Mouse (Mus musculus) lung, postnatal 0 days (tissue): ENCODE data around the gene Alk. TPM values are rescaled to one million over a fixed set of nuclear protein-coding genes. Genes with fewer than 3 reads are reported as not detected.

Experiments
- ATAC-seq: fragments of 200-750 bp; cut with Nextera tagmentation; 2 replicates; pipeline ENCODE4 v1.8.0; 2017; ENCODE audit warnings: moderate library complexity
- DNase-seq: peaks from one replicate; pipeline ENCODE4 v3.0.0-alpha.2; 2016; ENCODE audit warnings: low spot score
- H3K27ac ChIP-seq: fragments of 300-500 bp; sonication (generic); 2 replicates; pipeline ENCODE4 v1.5.1; 2014; ENCODE audit warnings: antibody characterized with exemption, mild to moderate bottlenecking, low read length, mixed read lengths
- H3K27me3 ChIP-seq: fragments of 300-500 bp; sonication (generic); replicated peaks from 2 replicates; pipeline ENCODE4 v1.6.1; 2014; ENCODE audit warnings: low read length, mixed read lengths; ENCODE audit not compliant: insufficient read depth
- H3K36me3 ChIP-seq: fragments of 300-500 bp; sonication (generic); 2 replicates; pipeline ENCODE4 v1.6.1; 2014; ENCODE audit warnings: low read length, mixed read lengths; ENCODE audit not compliant: insufficient read depth
- H3K4me1 ChIP-seq: fragments of 300-500 bp; sonication (generic); 2 replicates; pipeline ENCODE4 v1.6.1; 2014; ENCODE audit warnings: antibody characterized with exemption, low read depth, low read length, mixed read lengths; ENCODE audit not compliant: insufficient read depth
- H3K4me2 ChIP-seq: fragments of 300-500 bp; sonication (generic); replicated peaks from 2 replicates; pipeline ENCODE4 v1.6.1; 2014; ENCODE audit warnings: low read depth, mild to moderate bottlenecking, low read length, moderate library complexity, mixed read lengths
- H3K4me3 ChIP-seq: fragments of 300-500 bp; sonication (generic); 2 replicates; pipeline ENCODE4 v1.5.1; 2014; ENCODE audit warnings: low read depth, low read length
- H3K9ac ChIP-seq: fragments of 300-500 bp; sonication (generic); replicated peaks from 2 replicates; pipeline ENCODE4 v1.6.1; 2014; ENCODE audit warnings: low read depth, mild to moderate bottlenecking
- H3K9me3 ChIP-seq: fragments of 300-500 bp; sonication (generic); 2 replicates; pipeline ENCODE4 v1.6.1; 2016; ENCODE audit warnings: low read length, mixed read lengths
- CTCF ChIP-seq: IDR thresholded peaks from 2 replicates; pipeline ENCODE4 v1.5.1; 2016; ENCODE audit warnings: antibody characterized with exemption, mild to moderate bottlenecking
- EP300 ChIP-seq: IDR thresholded peaks from 2 replicates; pipeline ENCODE4 v1.6.1; 2016; ENCODE audit warnings: antibody characterized with exemption, mild to moderate bottlenecking, control low read depth
- WGBS: fragments of 180-500 bp; shearing (Covaris S2); extraction: QIAGEN DNeasy Blood & Tissue Kit; methylation state at CpG from one replicate; pipeline ENCODE4 v1.1.7; 2014; 5-methylcytosine and 5-hydroxymethylcytosine counted together
- polyA plus RNA-seq: library from polyadenylated mRNA; unstranded; fragments of >200 nt; fragmentation: Nextera tagmentation; extraction: Ambion mirVana; gene quantifications from 2 replicates; pipeline ENCODE4 v1.2.1, GENCODE M21; 2015

Gene Alk
- polyA plus RNA-seq, 1 experiment from 2014 or later: not detected

GRCm38 (mm10) chr17:72043667-72044390 lies 560.6 kb downstream of the Alk start:
- Histone ChIP-seq H3K27me3 (no peaks in the 10 kb centered on the region), H3K4me2 (no peak overlapping the region), H3K4me1 (no peaks in the 10 kb centered on the region), H3K27ac (no peak overlapping the region), H3K4me3 (no peak overlapping the region), H3K36me3 (no peaks in the 10 kb centered on the region), H3K9me3 (no peaks in the 10 kb centered on the region), H3K9ac (no peak overlapping the region)
- DNase-seq: no peak
- ATAC-seq: no peak
- WGBS: 79% methylated on average over 11 of the region's 11 CpGs
- TF ChIP-seq CTCF (no peak), EP300 (no peak)

- DNase-seq (peak; percentile 54), ATAC-seq (no peak)
- H3K9ac ChIP-seq: no peak overlapping the region
- no peak overlapping the region for H3K27ac ChIP-seq
- H3K9me3 ChIP-seq: no peaks in the 10 kb centered on the region
- WGBS: 64% methylated on average over 9 of the region's 9 CpGs
- no peak overlapping the region for H3K4me3 ChIP-seq
- no peak for TF ChIP-seq EP300
- no peak for TF ChIP-seq CTCF
- H3K4me2 ChIP-seq: no peak overlapping the region
- no peaks in the 10 kb centered on the region for H3K4me1 ChIP-seq
- no peaks in the 10 kb centered on the region for H3K36me3 ChIP-seq
- no peaks in the 10 kb centered on the region for H3K27me3 ChIP-seq
Measured at GRCm38 (mm10) chr17:72043001-72043666, 561.3 kb downstream of the Alk start.

- ATAC-seq (no peak), DNase-seq (no peak)
- H3K9me3 ChIP-seq: no peaks in the 10 kb centered on the region
- no peak overlapping the region for H3K4me3 ChIP-seq
- 66% methylated on average over 7 of the region's 7 CpGs for WGBS
- no peaks in the 10 kb centered on the region for H3K36me3 ChIP-seq
- H3K27ac ChIP-seq: no peak overlapping the region
- no peak overlapping the region for H3K9ac ChIP-seq
- no peaks in the 10 kb centered on the region for H3K27me3 ChIP-seq
- no peak overlapping the region for H3K4me2 ChIP-seq
- H3K4me1 ChIP-seq: no peaks in the 10 kb centered on the region
- TF ChIP-seq CTCF (no peak), EP300 (no peak)
Measured at GRCm38 (mm10) chr17:72039176-72039948, 565.1 kb downstream of the Alk start.

- no peaks in the 10 kb centered on the region for H3K36me3 ChIP-seq
- ATAC-seq: no peak
Measured at GRCm38 (mm10) chr17:72038371-72038770, 566.1 kb downstream of the Alk start.

GRCm38 (mm10) chr17:72030672-72031071 lies 573.8 kb downstream of the Alk start:
- ATAC-seq (no peak), DNase-seq (no peak)
- 71% methylated on average over 7 of the region's 7 CpGs for WGBS
- H3K36me3 ChIP-seq: no peaks in the 10 kb centered on the region
- no peak overlapping the region for H3K27ac ChIP-seq
- no peaks in the 10 kb centered on the region for H3K9me3 ChIP-seq
- no peak overlapping the region for H3K4me3 ChIP-seq
- H3K27me3 ChIP-seq: no peaks in the 10 kb centered on the region
- H3K4me1 ChIP-seq: no peaks in the 10 kb centered on the region
- no peak overlapping the region for H3K4me2 ChIP-seq
- no peak overlapping the region for H3K9ac ChIP-seq
- TF ChIP-seq EP300 (no peak), CTCF (no peak)

More at GRCm38 (mm10) chr17:72038371-72038770, 566.1 kb downstream of the Alk start:
- H3K9ac ChIP-seq: no peak overlapping the region
- no peak overlapping the region for H3K27ac ChIP-seq
- H3K4me1 ChIP-seq: no peaks in the 10 kb centered on the region
- no peak overlapping the region for H3K4me3 ChIP-seq
- H3K4me2 ChIP-seq: no peak overlapping the region
- TF ChIP-seq CTCF: no peak
- H3K9me3 ChIP-seq: no peaks in the 10 kb centered on the region
- 77% methylated on average over 5 of the region's 5 CpGs for WGBS
- no peak for DNase-seq
- no peaks in the 10 kb centered on the region for H3K27me3 ChIP-seq

- ATAC-seq: no peak
- peak; percentile 28 for DNase-seq
- WGBS: 33% methylated on average over 9 of the region's 9 CpGs
Measured at GRCm38 (mm10) chr17:72023323-72023722, 581.1 kb downstream of the Alk start.

More at GRCm38 (mm10) chr17:72023323-72023722, 581.1 kb downstream of the Alk start:
- H3K9me3 ChIP-seq: no peaks in the 10 kb centered on the region
- no peaks in the 10 kb centered on the region for H3K36me3 ChIP-seq
- H3K27ac ChIP-seq: no peak overlapping the region
- H3K4me3 ChIP-seq: no peak overlapping the region
- TF ChIP-seq CTCF (no peak), EP300 (no peak)
- H3K4me1 ChIP-seq: no peaks in the 10 kb centered on the region
- H3K9ac ChIP-seq: no peak overlapping the region
- no peaks in the 10 kb centered on the region for H3K27me3 ChIP-seq
- H3K4me2 ChIP-seq: no peak overlapping the region
